Mouse (Mus musculus) telencephalon, adult 2 months (tissue): Measurements from ENCODE around the gene Rfx5.
"Not testable (repeated sequence)": the region's sequence is repeated elsewhere in the genome, so short reads cannot be mapped to it uniquely, and the experiment has no call there.

Source experiments
- DNase-seq: peaks from one replicate; pipeline ENCODE4 v3.0.0-alpha.2; 2011; ENCODE audit warnings: low read depth, low spot score

Rfx5 gene

GRCm38 (mm10) chr3:94953764-94954616 is at the start of gene Rfx5:
Gene Rfx5, plus strand, starts transcription at chr3:94954075.
- peak; percentile 99 for DNase-seq

- DNase-seq = not testable (repeated sequence)
Measured at GRCm38 (mm10) chr3:94904759-94905158, 49.1 kb upstream of the Rfx5 start.

- no peak for DNase-seq
Measured at GRCm38 (mm10) chr3:94906482-94906881, 47.4 kb upstream of the Rfx5 start.

GRCm38 (mm10) chr3:94911050-94911693 is 42.7 kb upstream of the Rfx5 start:
- no peak for DNase-seq

- DNase-seq = no peak
Measured at GRCm38 (mm10) chr3:94913801-94914200, 40.1 kb upstream of the Rfx5 start.

GRCm38 (mm10) chr3:94915903-94916741 is 37.8 kb upstream of the Rfx5 start:
- no peak for DNase-seq

- DNase-seq = no peak
Measured at GRCm38 (mm10) chr3:94917816-94918361, 36.0 kb upstream of the Rfx5 start.

GRCm38 (mm10) chr3:94918845-94919244 is 35.0 kb upstream of the Rfx5 start:
- DNase-seq = no peak

GRCm38 (mm10) chr3:94921104-94921503 is 32.8 kb upstream of the Rfx5 start:
- DNase-seq = no peak

- DNase-seq = no peak
Measured at GRCm38 (mm10) chr3:94922333-94922732, 31.5 kb upstream of the Rfx5 start.

- DNase-seq = no peak
Measured at GRCm38 (mm10) chr3:94924688-94925087, 29.2 kb upstream of the Rfx5 start.

- DNase-seq = not testable (repeated sequence)
Measured at GRCm38 (mm10) chr3:94926301-94926736, 27.6 kb upstream of the Rfx5 start.

- not testable (repeated sequence) for DNase-seq
Measured at GRCm38 (mm10) chr3:94928979-94929378, 24.9 kb upstream of the Rfx5 start.

- not testable (repeated sequence) for DNase-seq
Measured at GRCm38 (mm10) chr3:94930386-94931266, 23.2 kb upstream of the Rfx5 start.

- not testable (repeated sequence) for DNase-seq
Measured at GRCm38 (mm10) chr3:94931427-94932082, 22.3 kb upstream of the Rfx5 start.

- DNase-seq = not testable (repeated sequence)
Measured at GRCm38 (mm10) chr3:94932279-94932678, 21.6 kb upstream of the Rfx5 start.

GRCm38 (mm10) chr3:94932809-94933564 is 20.9 kb upstream of the Rfx5 start, which contains the start of gene Selenbp1:
Gene Selenbp1, plus strand, starts transcription at chr3:94933056.
- DNase-seq = no peak

GRCm38 (mm10) chr3:94933604-94934003 is 20.3 kb upstream of the Rfx5 start:
- not testable (repeated sequence) for DNase-seq

- DNase-seq = not testable (repeated sequence)
Measured at GRCm38 (mm10) chr3:94934564-94934963, 19.3 kb upstream of the Rfx5 start.
